Mouse (Mus musculus) G1E (cell line): ENCODE data around the gene Ndufb6. TPM values are rescaled to one million over a fixed set of nuclear protein-coding genes. Genes with fewer than 3 reads are reported as not detected.

Source experiments
- ATAC-seq: 2 replicates; pipeline ENCODE4 v1.8.0; 2016; ENCODE audit warnings: mild to moderate bottlenecking; ENCODE audit not compliant: insufficient number of reproducible peaks, poor library complexity, low FRiP score, severe bottlenecking; ENCODE audit errors: extremely low read depth
- DNase-seq: peaks from one replicate; pipeline ENCODE4 v3.0.0; 2012; ENCODE audit warnings: low spot score
- H3K27me3 ChIP-seq: 2 replicates; pipeline ENCODE4 v1.6.1; 2012; ENCODE audit warnings: mild to moderate bottlenecking, low read length, inconsistent platforms; ENCODE audit not compliant: insufficient read depth
- H3K36me3 ChIP-seq: replicated peaks from 2 replicates; pipeline ENCODE3; 2012; ENCODE audit warnings: mild to moderate bottlenecking, inconsistent platforms
- H3K4me1 ChIP-seq: 2 replicates; pipeline ENCODE4 v1.6.1; 2012; ENCODE audit warnings: low read depth, low read length, inconsistent platforms, mixed read lengths; ENCODE audit not compliant: insufficient read depth
- H3K4me3 ChIP-seq: 2 replicates; pipeline ENCODE4 v1.5.1; 2012; ENCODE audit warnings: low read depth, mild to moderate bottlenecking, inconsistent platforms, low read length, moderate library complexity, mixed read lengths
- H3K9me3 ChIP-seq: replicated peaks from 2 replicates; pipeline ENCODE4 v1.6.1; 2012; ENCODE audit warnings: inconsistent platforms
- CTCF ChIP-seq: IDR thresholded peaks from 2 replicates; pipeline ENCODE4 v1.5.1; 2012; ENCODE audit warnings: low read depth, low read length, inconsistent platforms, mixed read lengths
- GATA1 ChIP-seq: IDR thresholded peaks from 2 replicates; pipeline ENCODE4 v1.6.1; 2012; ENCODE audit warnings: borderline replicate concordance, low read length, inconsistent platforms, mixed read lengths
- GATA2 ChIP-seq: IDR thresholded peaks from 2 replicates; pipeline ENCODE4 v1.6.1; 2012; ENCODE audit warnings: low read depth, low read length, inconsistent platforms, borderline replicate concordance
- POLR2AphosphoS5 ChIP-seq: IDR thresholded peaks from 2 replicates; pipeline ENCODE4 v1.6.1; 2012; ENCODE audit warnings: low read depth, low read length, inconsistent platforms; ENCODE audit not compliant: insufficient replicate concordance
- TAL1 ChIP-seq: conservative IDR thresholded peaks from 2 replicates; pipeline ENCODE4 v1.6.1; 2012; ENCODE audit warnings: low read depth, low read length, inconsistent platforms, mixed read lengths
- polyA plus RNA-seq: library from polyadenylated mRNA; stranded (reverse); fragments of >175 nt; gene quantifications from 2 replicates; pipeline ENCODE4 v1.2.3, GENCODE M21; 2012
- total RNA-seq, 2 experiments: library from RNA; stranded (forward) in 1 of 2; stranded (reverse) in 1 of 2; fragments of 200-1000 nt in 1 of 2; fragments of >200 nt in 1 of 2; fragmentation: Nextera tagmentation in 1 of 2; gene quantifications; 2 replicates each; pipeline ENCODE4 v1.2.3; 2014 to 2017

Ndufb6 gene
- total and polyA plus RNA-seq, 3 experiments: 37.4 to 177 (median 82.0) TPM

DNA sequence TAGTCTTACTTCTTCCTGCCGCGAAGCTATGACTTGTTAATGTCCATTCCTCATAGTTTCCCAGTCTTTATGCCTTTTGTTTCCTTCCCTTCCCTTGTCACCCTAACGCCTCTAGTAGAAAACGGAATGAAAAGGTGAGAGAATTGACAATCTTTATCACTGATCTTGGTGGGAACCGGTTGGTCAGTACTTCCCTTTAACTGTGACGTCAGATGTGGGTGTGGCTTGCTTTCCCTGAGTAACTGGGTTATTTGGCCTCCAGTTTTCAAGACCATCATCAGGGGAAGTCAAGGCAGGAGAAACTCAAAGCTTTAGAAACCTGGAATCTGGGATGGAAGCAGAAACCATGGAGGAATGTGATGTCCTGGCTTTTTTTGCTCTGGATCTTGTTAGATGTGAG is 37.3 kb downstream of the Ndufb6 start:
- 0 out of 2 replicates have a peak, but pooled peaks cover 2% of the 10 kb centered on the region for H3K27me3 ChIP-seq
- ATAC-seq: no peak
- TF ChIP-seq TAL1 (no peak), POLR2AphosphoS5 (no peak), CTCF (no peak), GATA2 (no peak), GATA1 (no peak)
- peaks cover 23% of the 10 kb centered on the region for H3K4me1 ChIP-seq
- no peaks in the 10 kb centered on the region for H3K9me3 ChIP-seq
- no peak for DNase-seq
- H3K36me3 ChIP-seq: no peaks in the 10 kb centered on the region
- H3K4me3 ChIP-seq: no peak overlapping the region

DNA sequence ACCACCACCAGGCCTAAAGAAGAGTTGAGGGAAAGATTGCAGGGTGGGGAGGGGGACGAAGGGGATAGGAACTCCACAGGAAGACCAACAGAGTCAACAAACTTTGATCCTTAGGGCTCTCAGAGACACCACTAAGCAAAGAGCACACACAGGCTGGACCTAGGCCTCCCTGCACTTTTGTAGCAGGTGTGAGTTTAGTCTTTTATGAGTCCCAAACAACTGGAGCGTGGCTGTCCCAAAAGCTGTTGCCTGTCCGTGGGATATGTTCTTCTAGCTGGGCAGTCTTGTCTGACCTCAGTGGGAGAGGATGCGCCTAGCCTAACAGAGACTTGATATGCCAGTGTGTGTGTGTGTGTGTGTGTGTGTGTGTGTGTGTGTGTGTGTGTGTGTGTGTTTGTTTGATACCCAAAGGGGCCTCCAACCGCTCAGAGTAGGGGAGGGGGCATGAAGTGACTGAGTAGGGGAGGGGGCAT is 38.9 kb downstream of the Ndufb6 start:
- TF ChIP-seq TAL1 (no peak), CTCF (no peak), POLR2AphosphoS5 (no peak), GATA1 (no peak), GATA2 (no peak)
- no peak for DNase-seq
- H3K9me3 ChIP-seq: no peaks in the 10 kb centered on the region
- H3K27me3 ChIP-seq: 0 out of 2 replicates have a peak, but pooled peaks cover 3% of the 10 kb centered on the region
- no peak for ATAC-seq
- peaks cover 24% of the 10 kb centered on the region for H3K4me1 ChIP-seq
- no peaks in the 10 kb centered on the region for H3K36me3 ChIP-seq
- peak overlapping the region; percentile 71; the same call in 1 of the 2 replicates for H3K4me3 ChIP-seq

DNA sequence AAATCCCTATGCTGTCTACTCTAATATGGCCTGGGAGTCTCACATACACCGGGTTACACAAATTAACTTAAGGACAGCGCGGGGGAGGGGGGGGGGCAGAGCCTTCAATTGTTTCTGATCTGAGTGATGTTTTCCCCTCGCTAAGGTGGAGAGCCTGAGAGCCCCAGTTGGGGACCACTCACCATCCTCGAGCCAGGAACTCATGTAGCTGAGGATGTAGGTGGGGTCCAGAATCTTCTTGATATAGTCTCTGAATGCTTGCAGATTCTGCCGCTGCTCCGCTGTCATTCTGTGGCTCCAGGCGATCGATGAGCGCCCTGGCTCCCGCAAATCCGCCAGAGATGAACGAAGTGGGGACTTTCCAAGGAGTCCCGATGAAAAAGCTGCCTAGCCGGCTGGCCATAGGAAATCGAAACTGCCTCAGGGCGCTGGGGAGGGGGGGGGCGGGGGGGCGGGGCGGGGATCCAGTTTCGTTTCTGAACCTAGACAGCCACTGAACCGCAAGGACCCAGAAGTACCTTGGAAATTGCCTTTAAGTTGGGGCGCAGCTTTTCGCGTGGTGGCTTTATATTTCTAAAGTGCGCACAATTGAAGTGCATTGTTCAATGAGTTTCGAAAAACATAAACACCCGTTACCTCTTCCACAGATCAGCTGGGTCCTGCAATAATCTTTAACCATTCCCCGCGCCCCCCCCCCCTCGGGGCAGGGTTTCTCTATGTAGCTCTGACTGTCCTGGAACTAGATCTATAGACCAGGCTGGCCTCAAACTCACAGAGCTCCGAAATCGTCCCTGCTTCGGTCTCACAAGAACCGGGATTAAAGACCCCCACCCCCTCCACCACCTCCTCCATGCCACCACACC is 39.6 kb downstream of the Ndufb6 start, which contains the start of gene Ddx58:
Ddx58 (minus strand) TSS at position 420 of the 863 bp plus-strand sequence.
- no peaks in the 10 kb centered on the region for H3K9me3 ChIP-seq
- H3K36me3 ChIP-seq: peaks cover 2% of the 10 kb centered on the region
- peaks cover 7% of the 10 kb centered on the region; the same call in 1 of the 2 replicates for H3K27me3 ChIP-seq
- H3K4me3 ChIP-seq: peak within 1 kb of the TSS; percentile 71
- TF ChIP-seq POLR2AphosphoS5 (no peak), CTCF (no peak), GATA2 (no peak), GATA1 (no peak), TAL1 (no peak)
- ATAC-seq (no peak), DNase-seq (peak; percentile 16)
- peaks cover 27% of the 10 kb centered on the region for H3K4me1 ChIP-seq

GRCm38 (mm10) chr4:40238483-40239408 is 40.5 kb downstream of the Ndufb6 start:
- DNase-seq: peak; percentile 6
- no peak for ATAC-seq

GRCm38 (mm10) chr4:40236829-40237228 is 42.4 kb downstream of the Ndufb6 start:
- TF ChIP-seq GATA1 (no peak), POLR2AphosphoS5 (no peak), TAL1 (no peak), CTCF (no peak)
- no peaks in the 10 kb centered on the region for H3K9me3 ChIP-seq
- peaks cover 7% of the 10 kb centered on the region; the same call in 1 of the 2 replicates for H3K27me3 ChIP-seq
- DNase-seq: no peak
- peaks cover 2% of the 10 kb centered on the region for H3K36me3 ChIP-seq
- peaks cover 24% of the 10 kb centered on the region for H3K4me1 ChIP-seq
- H3K4me3 ChIP-seq: no peak overlapping the region
- no peak for ATAC-seq

More at GRCm38 (mm10) chr4:40238483-40239408, 40.5 kb downstream of the Ndufb6 start:
- Histone ChIP-seq H3K9me3 (no peaks in the 10 kb centered on the region), H3K4me1 (peaks cover 27% of the 10 kb centered on the region), H3K36me3 (peaks cover 2% of the 10 kb centered on the region), H3K27me3 (peaks cover 7% of the 10 kb centered on the region; the same call in 1 of the 2 replicates), H3K4me3 (peak overlapping the region; percentile 71)
- TF ChIP-seq CTCF: no peak
- no peak for TF ChIP-seq GATA2
- no peak for TF ChIP-seq GATA1
- TF ChIP-seq TAL1: no peak
- TF ChIP-seq POLR2AphosphoS5: no peak

GRCm38 (mm10) chr4:40234256-40234655 is 45.0 kb downstream of the Ndufb6 start:
- H3K36me3 ChIP-seq: peaks cover 2% of the 10 kb centered on the region
- H3K27me3 ChIP-seq: peaks cover 11% of the 10 kb centered on the region; the same call in 1 of the 2 replicates
- no peak for TF ChIP-seq GATA2
- no peak for TF ChIP-seq TAL1
- TF ChIP-seq CTCF: no peak
- TF ChIP-seq GATA1: no peak
- TF ChIP-seq POLR2AphosphoS5: no peak
- H3K4me1 ChIP-seq: peaks cover 12% of the 10 kb centered on the region
- ATAC-seq: no peak
- no peak for DNase-seq
- H3K9me3 ChIP-seq: no peaks in the 10 kb centered on the region
- no peak overlapping the region for H3K4me3 ChIP-seq
